Mouse (Mus musculus): Measurements from ENCODE around the gene Cyp4f14.

Gene Cyp4f14

DNA sequence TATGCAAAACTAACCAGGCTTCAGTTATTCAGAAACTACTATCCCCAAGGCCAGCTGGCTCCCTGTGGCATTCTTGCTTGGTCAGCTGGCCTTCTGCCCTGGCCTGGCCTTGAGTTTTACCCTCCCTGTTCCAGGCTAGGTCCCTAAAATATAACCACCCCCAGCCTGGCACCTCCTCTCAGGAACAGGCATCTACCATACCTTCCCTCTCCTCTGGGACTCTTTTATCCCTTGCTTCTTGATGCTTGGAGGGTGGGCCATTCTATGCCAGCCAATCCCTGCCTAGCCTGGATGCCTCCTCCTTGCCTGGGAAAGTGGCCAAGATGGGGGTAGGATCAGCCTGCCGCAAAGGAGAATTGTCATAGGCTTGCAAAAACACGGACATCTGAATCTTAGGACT is at the start of gene Cyp4f14:
Gene Cyp4f14, minus strand, starts transcription at position 212 of the 400 bp plus-strand sequence.
- no peak for DNase-seq (ENCODE audit: low read depth, low spot score)

DNA sequence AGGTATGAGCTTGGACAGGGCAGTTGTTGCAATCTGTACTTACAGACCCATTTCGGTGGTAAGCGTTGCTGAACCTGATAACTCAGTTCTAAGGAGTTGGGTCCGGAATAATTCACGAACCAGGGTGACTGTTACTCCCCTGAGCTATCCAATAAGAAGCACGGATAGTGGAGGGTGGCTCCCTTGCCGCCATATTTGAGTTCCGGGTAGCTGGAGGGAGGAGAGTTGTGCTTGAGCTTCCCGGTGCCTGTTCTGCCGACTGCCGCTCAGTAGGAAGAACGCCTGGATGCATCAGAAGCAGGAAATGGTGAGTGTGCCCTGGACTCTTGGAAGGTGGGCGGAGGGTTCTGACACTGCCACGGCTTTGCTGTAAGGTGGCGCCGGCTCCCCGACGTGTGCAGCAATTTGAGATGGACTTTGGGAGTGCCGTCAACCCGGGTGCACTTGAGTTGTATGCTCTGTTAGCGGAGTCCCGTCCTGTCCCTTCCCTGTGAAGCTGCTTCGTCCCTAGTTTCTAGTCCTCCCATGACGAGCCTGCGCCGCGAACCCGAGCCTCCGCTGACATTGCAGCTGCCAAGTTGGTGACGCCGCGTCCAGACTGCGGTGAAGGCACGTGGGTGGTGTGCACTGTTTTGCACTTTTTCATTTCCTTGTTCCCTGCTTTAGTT is 48.6 kb upstream of the Cyp4f14 start, which contains the start of gene Zfp472:
Gene Zfp472, plus strand, starts transcription at position 192 of the 668 bp plus-strand sequence.
- DNase-seq (ENCODE audit: low read depth, low spot score) = peak; percentile 71

DNA sequence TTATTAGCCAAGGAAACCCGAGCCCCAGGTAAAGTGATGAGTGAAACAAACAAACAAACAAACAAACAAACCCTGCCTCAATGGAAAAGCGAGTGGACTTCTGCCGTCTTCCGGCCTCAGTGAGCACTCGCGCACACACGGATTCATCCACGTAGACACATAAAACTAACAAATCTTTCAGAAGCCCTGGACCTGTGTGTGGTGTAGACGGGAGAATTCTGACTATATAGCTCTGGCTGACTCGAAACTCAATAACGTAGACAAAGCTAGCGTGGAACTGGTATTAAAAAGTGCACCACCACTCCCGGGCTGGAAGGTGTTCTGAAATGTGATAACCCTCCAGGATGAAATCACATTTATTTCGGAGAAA is 48.1 kb upstream of the Cyp4f14 start:
- no peak for DNase-seq (ENCODE audit: low read depth, low spot score)

DNA sequence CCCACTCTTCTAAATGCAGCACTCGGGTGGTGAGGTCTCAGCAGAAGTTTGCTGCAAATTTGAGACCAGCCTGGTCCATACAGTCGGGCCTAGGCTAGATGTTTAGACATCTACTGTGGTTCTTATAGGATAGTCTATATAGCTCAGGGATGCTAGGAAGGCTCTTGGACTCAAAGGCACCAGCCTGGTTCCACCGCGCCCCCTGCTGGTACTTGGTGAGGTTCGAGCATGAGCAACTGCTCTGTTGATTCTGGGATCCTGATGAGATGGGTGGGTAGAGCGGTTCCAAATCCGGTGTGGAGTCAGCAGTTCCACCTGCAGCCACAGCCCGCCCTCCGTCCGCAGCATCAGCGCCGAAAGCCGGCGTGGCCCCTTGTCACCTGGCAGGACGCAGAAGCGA is 34.3 kb upstream of the Cyp4f14 start:
- DNase-seq (ENCODE audit: low read depth, low spot score) = peak; percentile 90

DNA sequence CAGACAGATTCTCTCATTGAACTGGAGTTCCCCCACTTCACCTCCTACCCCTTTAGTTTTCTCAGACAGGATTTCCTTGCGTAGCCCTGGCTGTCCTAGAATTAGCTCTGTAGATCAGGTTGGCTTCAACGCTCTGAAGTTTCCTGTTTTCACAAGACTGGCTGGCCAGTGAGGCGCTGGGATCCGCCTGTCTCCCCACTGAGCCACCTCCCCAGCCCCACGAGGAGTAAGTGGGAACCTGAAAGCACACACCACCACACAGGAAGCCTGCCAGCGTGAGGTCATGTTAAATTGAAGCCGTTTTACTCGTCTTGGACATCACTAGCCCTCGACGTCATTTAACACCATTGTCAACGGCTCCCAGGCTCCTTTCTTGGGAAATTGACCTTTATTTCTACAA is 33.9 kb upstream of the Cyp4f14 start:
- no peak for DNase-seq (ENCODE audit: low read depth, low spot score)

DNA sequence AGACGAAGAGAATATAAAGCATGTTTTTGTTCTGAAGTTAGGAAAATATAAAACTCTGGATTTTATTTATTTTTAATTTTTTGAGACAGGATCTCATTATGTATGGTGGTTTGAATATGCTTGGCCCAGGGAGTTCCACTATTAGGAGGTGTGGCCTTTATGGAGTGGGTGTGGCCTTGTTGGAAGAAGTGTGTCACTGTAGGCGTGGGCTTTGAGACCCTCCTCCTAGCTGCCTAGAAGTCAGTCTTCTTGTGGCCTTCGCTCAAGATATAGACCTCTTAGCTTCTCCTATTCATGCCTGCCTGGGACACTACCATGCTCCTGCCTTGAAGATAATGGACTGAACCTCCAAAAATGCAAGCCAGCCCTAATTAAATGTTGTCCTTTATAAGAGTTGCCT is 33.0 kb upstream of the Cyp4f14 start:
- DNase-seq (ENCODE audit: low read depth, low spot score) = no peak

DNA sequence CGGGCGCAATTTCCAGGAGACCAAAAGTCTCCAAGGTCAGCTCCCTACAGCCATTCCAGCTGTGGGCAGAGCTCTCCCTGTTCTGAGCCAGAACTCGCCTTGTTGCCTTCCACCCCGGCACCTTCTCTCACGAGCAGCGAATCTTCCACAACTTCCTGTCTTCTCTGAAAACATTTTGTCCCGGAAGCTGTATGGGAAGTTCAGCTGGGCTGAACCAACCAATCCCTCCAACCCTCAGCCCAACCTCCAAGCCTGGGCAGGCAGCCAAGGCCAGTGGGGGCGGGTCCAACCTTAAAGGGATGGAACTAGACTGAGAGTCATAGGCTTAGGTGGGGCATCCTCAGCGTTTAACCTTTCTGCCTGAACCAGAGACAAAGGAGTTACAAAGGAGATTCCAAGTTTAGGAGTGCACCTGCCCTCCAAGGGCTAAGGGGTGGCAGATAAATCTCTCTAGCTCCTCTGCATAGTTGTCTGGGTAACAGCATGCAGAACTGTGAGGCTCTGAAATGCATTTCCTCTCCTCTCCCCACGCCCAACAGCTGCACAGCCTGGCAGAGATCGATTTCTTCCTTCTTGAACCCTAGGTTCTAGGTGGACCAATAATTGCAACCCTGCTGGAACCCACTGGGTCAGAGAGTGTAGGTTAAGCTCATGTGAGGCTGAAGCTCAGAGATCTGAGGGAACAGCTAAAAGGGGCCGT is 30.2 kb upstream of the Cyp4f14 start, which contains the start of gene Cyp4f13:
Gene Cyp4f13, minus strand, starts transcription at position 188 of the 700 bp plus-strand sequence.
- peak; percentile 81 for DNase-seq (ENCODE audit: low read depth, low spot score)

DNA sequence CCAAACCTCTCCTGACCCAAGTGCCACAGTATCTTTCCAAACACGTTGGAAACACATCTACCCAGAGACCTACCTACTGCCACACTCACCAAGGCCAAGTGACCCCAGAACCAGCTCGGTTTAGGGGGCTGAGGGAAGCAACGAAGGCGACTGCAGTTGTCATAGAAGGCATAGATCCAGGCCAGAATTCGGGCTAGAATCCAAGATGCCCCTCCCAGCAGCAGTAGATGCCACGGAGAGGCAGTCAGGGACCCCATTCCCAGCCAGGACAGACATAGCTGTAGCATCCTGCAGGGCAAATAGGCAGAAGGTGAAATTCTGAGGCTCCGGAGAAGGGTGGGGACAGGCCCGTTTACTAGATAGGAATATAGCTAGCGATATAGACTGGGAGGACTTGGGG is 29.6 kb upstream of the Cyp4f14 start:
- DNase-seq (ENCODE audit: low read depth, low spot score) = no peak

DNA sequence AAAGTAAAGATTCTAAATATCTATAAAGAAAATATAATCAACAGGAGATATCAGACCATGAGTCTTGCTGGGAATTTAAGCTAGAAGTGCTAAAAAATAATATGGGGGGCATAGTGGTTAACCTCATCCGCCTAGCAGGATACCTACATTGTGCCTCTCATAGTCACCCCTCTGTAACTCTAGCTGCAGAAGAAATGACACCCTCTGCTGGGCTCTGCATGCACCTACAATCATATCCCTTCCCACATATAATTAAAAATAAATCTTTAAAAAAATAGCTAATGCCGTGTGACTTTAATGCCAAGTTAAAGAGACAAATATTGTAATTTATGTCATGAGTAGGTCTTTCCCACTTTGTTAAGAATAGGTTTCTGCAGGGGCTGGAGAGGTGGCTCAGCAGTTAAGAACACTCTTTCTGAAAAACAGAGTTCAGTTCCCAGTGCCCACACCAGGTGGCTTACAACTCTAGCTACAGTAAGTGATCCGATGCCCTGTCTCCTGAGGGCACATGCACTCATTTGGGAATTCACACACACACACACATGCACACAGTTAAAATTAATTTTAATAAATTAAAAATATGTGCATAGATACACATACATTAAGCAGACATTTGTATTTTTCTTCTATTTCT is 27.4 kb upstream of the Cyp4f14 start:
- no peak for DNase-seq (ENCODE audit: low read depth, low spot score)

DNA sequence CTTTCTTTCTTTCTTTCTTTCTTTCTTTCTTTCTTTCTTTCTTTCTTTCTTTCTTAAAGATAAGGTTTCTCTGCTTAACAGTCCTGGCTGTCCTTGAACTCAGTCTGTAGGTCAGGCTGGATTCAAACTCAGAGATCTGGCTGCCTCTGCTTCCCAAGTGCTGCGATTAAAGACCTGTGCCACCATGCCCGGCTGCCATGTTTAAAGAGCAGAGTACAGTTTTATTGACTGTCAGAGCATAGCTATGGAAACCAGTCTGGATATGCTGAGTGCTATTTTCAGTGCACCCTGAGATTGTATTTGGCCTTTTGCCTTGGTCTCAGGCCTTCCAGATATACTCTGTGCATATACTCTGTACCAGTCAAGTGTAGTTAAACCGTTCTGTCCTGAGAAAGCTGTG is 26.5 kb upstream of the Cyp4f14 start:
- DNase-seq (ENCODE audit: low read depth, low spot score) = no peak

DNA sequence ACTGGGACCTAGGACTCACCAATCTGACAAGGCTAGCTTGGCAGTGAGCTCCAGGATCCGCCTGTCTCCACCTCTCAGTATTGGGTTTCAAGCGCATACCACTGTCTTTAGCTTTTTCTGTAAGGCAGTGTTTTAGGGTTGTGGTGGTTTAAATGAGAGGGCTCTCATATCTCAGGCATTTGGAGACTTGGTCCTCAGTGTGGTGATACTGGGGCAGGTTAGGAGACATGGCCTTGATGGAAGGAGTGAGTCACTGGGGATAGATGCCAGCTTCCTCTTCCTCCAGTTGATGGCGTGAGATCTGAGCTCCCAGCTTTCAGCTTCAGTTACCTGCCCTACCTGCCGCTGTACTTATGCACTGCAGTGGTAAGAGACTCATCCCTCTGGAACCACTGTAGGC is 22.7 kb upstream of the Cyp4f14 start:
- no peak for DNase-seq (ENCODE audit: low read depth, low spot score)

DNA sequence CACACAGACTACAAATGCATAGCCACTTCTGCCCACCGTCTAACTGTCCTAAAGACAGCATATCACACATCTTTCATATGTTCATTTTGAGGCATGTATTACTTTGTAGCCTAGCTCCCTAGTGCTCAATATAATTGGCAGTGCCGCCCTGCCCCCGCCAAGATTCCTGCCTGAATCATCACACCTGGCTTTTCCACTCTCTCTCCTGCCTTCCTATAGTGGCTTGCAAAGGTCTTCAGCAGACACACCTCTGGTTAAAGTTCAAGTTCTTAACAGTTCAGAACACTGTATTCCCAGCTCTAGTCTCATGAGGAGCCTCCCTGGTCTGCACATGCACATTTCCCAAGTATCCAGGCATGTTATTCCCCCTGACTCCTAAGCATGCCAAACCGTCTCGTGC is 10.7 kb upstream of the Cyp4f14 start:
- no peak for DNase-seq (ENCODE audit: low read depth, low spot score)

DNA sequence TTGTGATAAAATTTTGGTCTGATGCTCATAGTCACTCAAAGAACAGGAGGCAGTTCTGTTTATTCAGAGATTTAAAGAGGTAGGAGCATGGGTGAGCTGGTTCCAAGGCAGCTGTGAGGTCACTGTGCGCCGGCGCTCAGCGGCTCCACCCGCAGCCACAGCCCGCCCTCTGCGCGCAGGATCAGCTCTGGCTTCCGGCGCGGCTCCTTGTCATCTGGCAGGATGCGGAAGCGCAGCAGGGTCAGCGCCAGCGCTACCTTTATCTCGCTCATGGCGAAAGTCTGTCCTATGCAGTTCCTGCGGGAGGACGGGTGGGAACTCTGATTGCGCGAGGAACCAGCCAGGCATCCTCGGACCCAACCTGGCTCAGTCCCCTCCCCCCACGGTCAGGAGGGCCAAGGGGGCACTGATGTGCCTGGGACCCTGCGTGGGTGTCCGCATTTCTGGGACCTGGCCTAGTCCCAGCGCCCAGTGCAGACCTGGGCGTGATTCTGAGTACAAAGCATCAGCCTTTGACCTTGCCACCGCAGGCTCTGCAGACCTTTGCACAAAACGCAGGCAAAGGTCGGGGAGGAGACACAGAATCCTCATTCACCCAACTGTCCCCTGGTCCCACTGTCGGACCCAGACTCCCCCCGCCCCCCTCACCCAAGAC is 7.6 kb upstream of the Cyp4f14 start:
- DNase-seq (ENCODE audit: low read depth, low spot score) = peak; percentile 42

DNA sequence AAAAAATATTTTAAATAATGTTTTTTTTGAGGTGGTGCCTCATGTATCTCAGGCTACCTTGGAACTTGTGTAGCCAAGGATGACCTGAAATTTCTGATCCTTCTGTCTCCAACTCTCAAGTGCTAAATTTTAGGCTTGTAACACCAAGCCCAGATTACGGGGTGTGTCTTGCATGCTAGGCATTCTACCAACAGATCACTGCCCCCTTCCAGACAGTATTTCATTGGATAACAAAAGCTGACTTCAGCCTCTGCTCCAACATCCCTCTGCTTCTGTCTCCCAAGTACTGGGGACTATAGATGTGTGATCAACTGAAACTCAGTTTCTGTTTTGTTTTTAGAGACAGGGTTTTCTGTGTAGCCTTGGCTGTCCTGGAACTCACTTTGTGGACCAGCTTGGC is 6.5 kb upstream of the Cyp4f14 start:
- DNase-seq (ENCODE audit: low read depth, low spot score) = no peak

DNA sequence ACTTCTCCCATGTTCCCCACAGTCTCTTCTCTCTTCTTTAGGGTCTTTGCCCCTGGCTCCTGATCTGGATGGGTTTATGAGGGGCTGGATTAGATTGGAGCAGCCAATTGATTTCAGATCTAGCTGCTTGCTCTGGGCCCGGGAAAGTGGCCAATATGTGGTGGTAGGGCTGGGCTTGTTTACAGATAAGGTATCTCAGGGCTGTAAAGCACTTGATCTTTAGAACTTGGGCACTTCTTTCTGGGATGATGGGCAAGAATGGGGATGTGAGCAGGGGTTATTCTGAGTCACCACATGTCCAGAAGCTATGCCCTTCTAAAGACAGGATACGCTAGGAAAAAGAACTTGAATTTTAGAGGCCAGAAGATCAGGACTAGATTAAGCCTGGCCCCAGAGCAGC is 2.0 kb upstream of the Cyp4f14 start:
- no peak for DNase-seq (ENCODE audit: low read depth, low spot score)

DNA sequence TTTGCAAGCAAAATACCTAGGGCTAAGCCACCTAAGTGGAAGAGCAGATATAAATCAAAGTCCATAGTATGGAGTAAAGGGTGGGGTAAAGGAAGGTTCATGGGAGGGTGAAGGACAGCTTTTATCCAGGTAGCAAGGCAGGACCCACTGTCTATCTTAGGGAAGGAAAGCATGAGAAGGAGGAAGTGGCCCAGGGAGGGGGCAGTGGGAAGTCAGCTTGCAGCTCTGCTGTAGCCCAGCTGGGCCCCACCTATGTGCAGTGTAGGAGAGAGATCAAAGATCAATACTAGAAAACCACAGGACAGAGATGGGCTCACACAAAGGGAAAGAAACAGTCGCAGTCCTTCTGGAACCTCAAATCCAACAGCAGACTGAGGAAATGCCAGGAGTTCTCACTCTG is 1.1 kb downstream of the Cyp4f14 start:
- no peak for DNase-seq (ENCODE audit: low read depth, low spot score)

DNA sequence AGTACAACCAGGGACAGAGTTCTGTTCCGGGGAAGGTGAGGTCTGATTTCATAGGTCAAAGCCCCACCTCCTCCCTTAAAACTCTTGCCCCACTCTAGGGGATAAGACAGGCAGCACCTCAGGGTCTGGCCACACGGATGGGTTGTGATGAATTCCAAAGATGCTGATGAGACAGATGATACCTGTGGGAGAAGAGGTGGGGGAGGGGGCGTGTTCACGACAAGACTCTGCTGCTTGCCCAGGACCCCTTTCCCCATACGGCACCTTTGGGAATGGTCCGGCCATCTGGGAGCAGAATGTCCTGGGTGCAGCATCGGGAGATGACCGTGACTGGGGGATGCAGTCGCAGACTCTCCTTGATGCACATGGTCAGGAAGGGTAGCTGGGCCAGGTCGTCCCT is 11.0 kb downstream of the Cyp4f14 start:
- DNase-seq (ENCODE audit: low read depth, low spot score) = no peak

DNA sequence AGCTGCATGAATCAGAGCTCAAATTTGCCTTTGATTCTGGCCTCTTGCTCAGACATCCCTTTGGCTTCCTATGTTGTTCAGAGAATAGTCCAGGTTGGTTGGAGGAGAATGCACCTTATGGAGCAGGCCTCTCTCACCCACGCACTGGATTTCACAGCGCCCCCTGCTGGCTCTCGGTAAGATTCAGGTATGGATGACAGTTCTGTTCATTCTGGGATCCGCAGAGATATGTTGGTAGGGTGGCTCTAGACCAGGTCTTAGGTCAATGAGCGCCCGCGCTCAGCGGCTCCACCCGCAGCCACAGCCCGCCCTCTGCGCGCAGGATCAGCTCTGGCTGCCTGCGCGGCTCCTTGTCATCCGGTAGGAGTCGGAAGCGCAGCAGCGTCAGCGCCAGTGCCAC is 11.9 kb downstream of the Cyp4f14 start:
- DNase-seq (ENCODE audit: low read depth, low spot score) = peak; percentile 64

DNA sequence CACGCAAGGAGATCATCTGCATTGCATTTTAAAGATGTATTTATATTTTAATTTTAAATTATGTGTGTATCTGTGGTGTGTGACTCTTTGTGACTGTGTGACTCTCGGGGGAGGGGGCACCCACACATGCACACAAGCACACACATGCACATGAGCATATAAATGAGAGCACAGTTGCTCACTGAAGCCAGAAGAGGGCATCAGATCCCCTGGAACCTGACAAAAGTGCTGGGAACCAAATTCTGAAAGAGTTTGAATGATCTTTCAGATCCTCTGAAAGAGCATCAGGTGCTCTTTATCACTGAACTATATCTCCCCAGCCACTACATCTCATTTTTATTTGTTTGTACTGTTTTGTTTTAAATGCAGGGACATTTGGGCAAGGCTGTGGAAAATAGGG is 12.7 kb downstream of the Cyp4f14 start:
- no peak for DNase-seq (ENCODE audit: low read depth, low spot score)

DNA sequence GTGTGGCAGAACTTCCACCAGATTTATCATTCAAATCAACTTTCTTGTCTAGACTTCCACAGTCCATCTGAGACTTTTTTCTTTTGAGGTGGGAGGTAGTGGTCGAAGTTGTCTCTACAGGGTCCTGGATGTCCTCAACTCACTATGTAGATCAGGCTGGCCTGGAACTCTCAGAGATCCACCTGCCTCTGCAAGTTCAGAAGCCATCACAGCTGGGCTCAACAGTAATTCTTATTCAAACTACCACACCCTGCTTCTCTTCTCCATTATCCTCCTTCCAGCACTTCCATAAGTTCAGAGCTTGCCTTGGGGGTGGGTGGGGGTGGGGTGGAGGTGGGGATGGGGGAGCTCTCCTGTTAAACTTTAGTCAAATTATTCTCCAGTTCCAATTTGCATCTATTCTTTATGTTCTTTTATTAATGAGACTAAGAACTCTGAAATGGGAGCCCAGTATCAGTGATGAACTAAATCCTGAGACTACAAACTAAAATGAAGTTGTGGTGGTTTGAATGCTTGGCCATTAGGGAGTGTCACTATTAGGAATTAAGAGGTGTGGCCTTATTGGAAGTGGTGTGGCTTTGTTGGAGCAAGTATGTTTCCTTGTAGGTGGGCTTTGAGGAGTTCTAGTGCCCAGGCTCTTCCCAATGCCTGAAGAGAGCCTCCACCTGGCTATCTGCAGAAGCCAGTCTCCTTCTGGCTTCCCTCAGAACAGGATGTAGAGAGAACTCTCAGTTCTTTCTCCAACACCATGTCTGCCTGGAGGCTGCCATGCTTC is 15.2 kb downstream of the Cyp4f14 start:
- no peak for DNase-seq (ENCODE audit: low read depth, low spot score)

DNA sequence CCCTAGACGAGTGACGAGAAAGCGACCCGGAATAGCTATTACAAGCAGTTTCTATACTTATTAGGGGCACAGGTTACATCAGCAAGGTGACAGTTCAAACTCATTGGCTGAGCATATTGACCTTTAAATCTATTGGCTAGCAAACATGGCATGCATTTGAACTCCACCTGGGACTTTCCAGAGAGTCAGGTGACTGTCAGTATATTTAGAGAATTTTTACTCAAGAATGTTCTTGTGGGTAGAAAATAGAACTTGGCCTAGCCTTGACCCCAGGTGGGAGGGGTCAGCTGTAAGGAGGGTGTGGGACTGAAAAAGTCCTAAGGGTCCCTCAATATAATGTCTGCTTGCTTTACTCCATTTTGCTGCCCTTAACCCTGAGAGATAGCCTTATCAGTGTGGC is 21.7 kb downstream of the Cyp4f14 start:
- no peak for DNase-seq (ENCODE audit: low read depth, low spot score)

DNA sequence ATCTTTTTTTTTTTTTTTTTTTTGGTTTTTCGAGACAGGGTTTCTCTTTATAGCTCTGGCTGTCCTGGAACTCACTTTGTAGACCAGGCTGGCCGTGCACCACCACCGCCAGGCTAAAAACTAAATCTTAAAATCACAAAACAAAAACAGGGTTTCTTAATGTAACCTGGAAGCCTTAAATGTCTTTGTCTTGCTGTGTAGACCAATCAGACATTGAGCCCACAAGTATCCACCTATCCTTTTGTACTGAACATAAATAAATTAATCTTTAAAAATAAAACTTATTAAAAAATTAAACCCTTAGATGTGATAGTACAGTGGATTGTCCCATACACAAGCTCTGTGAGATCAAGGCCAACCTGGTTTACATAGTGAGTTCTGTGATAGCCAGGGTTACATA is 23.2 kb downstream of the Cyp4f14 start:
- no peak for DNase-seq (ENCODE audit: low read depth, low spot score)
